Mouse (Mus musculus) bone marrow, adult 2 months (tissue): ENCODE results near the gene Sprtn.

Experiments used
- CTCF ChIP-seq: fragments of 200-500 bp; IDR thresholded peaks from 2 replicates; pipeline ENCODE4 v1.5.1; 2011; ENCODE audit warnings: low read length, control low read depth; ENCODE audit not compliant: control insufficient read depth, insufficient read depth
- POLR2A ChIP-seq: fragments of 200-500 bp; IDR thresholded peaks from 2 replicates; pipeline ENCODE4 v1.6.1; 2011; ENCODE audit warnings: low read depth, mild to moderate bottlenecking, control low read depth, low read length, borderline replicate concordance; ENCODE audit not compliant: control insufficient read depth

DNA sequence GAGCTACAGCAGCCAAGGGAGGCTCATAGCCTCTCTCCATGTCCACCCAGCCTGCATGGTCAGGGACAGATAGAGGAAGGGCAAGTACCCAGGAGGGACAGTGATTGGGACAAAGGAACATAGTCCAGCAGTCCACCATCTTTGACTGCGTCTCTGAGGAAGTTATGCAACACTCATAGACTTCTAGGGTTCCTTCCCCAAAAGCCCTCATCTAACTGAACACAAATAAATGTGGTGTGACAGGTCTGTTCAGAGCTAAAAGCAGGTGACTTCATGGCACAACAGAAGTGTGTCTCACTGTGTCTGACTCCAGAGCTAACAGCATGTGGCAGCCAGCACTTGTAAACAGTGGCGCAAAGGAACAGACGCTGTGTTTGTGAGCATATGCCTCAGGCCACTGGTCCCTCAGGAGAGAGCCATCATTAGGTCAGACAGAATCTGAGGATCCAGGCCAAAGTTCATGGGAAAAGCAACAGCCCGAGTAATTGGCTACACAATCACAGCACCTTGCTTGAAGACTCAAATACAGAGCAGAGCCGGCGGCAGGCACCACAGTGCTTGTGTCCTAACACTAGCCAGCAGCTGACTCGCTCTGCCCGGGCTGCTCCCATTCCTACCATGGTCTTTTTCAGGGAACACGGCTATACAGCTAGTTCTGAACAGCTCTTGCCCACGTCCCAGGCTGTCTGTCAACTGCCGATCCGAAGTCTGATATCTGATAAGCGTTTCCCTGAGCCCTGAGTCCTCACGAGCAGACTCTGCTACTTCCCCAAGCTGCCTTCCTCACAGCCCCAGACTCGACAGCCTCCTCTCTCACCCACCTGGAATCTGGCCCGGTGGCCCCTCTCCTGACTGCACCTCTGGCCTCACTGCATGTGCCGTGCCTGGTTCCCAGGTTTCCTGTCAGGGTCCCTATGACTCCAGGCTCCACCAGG, 14.5 kb downstream of the Sprtn start:
- TF ChIP-seq CTCF = no peak
- no peak for TF ChIP-seq POLR2A
